Mouse (Mus musculus): ENCODE measurements at regions not wholly inside any gene's neighbourhood (a gene's known extent, or its start where the extent isn't known, plus 50 kb on each side); places are given as distances from the start of the nearest gene placed in this dataset.
"Not testable (repeated sequence)": the region's sequence is repeated elsewhere in the genome, so short reads cannot be mapped to it uniquely, and the experiment has no call there.

DNA sequence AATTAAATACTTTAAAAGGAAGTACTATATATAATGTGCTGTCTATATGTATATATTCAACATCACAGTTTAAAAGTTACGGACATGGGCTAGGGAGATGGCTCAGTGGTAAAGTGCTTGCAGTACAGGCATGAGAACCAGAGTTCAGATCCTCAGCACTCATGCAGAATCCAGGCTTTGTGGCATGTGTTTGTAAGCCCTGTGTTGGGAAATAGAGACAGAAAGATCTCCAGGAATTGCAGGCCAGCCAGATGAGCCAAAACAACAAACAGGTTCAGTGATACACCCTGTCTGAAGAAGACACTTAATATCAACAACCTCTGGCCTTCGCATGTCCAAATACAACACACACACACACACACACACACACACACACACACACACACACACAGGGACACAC lies 63.3 kb upstream of the Zcchc2 start:
- Histone ChIP-seq H3K27ac (ENCODE audit: control insufficient read depth, insufficient read depth, low read depth, low read length) (no peak overlapping the region), H3K27me3 (ENCODE audit: control insufficient read depth, insufficient read depth, low read length) (no peaks in the 10 kb centered on the region), H3K4me1 (ENCODE audit: control insufficient read depth, insufficient read depth, low read length) (no peaks in the 10 kb centered on the region), H3K36me3 (ENCODE audit: control insufficient read depth, insufficient read depth, low read length) (no peaks in the 10 kb centered on the region), H3K4me3 (ENCODE audit: control insufficient read depth, low read depth, low read length) (no peak overlapping the region)
- TF ChIP-seq CTCF (IDR thresholded peaks at IDR 0.05; ENCODE audit: control insufficient read depth, insufficient read depth, insufficient replicate concordance, low read depth, low read length): no peak
- TF ChIP-seq POLR2A (IDR thresholded peaks at IDR 0.05; ENCODE audit: control insufficient read depth, low read depth, low read length): no peak

DNA sequence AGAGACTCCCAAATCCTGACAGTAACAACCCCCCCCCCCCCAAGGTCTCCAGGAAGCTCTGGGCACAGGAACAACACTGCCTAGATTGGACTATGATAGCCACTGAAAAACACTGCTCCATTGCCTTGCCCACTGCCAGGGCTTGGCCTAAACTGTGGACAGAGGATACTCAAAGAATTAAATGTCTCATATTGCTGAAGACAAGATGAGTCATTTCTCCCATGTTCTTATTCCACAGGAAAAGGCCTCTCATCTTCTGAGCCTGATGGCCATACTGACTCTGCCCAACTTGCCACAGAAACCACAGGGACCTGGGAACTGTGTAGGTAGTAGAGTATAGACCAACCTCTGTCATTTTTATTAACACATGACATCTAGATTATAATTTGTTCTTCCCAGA lies 59.4 kb upstream of the Zcchc2 start:
- H3K4me1 ChIP-seq (ENCODE audit: control insufficient read depth, insufficient read depth, low read length): no peaks in the 10 kb centered on the region
- TF ChIP-seq POLR2A (IDR thresholded peaks at IDR 0.05; ENCODE audit: control insufficient read depth, low read depth, low read length): no peak
- TF ChIP-seq CTCF (IDR thresholded peaks at IDR 0.05; ENCODE audit: control insufficient read depth, insufficient read depth, insufficient replicate concordance, low read depth, low read length): no peak

DNA sequence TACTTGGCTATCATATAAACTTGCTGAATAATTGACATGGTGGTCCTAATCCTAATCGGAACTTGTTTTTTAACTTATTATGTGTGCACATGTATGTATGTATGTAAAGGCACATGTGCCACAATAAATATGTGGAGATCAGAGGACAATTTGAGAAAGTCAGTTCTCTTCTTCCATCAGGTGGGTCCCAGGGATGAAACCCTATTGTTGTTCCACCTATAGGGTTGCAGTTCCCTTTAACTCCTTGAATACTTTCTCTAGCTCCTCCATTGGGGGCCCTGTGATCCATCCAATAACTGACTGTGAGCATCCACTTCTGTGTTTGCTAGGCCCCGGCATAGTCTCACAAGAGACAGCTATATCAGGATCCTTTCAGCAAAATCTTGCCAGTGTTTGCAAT lies 56.0 kb upstream of the Zcchc2 start:
- not testable (repeated sequence) for H3K27ac ChIP-seq (ENCODE audit: control insufficient read depth, insufficient read depth, low read depth, low read length); H3K4me3 ChIP-seq (ENCODE audit: control insufficient read depth, low read depth, low read length); H3K4me1 ChIP-seq (ENCODE audit: control insufficient read depth, insufficient read depth, low read length); H3K27me3 ChIP-seq (ENCODE audit: control insufficient read depth, insufficient read depth, low read length); H3K36me3 ChIP-seq (ENCODE audit: control insufficient read depth, insufficient read depth, low read length)

More for the DNA sequence above, 59.4 kb upstream of the Zcchc2 start:
- H3K36me3 ChIP-seq (ENCODE audit: control insufficient read depth, insufficient read depth, low read length): no peaks in the 10 kb centered on the region
- H3K27ac ChIP-seq (ENCODE audit: control insufficient read depth, insufficient read depth, low read depth, low read length): no peak overlapping the region
- no peak overlapping the region for H3K4me3 ChIP-seq (ENCODE audit: control insufficient read depth, low read depth, low read length)
- no peaks in the 10 kb centered on the region for H3K27me3 ChIP-seq (ENCODE audit: control insufficient read depth, insufficient read depth, low read length)
